Mouse (Mus musculus) embryonic fibroblast, embryonic 13.5 days (primary cell): Measurements from ENCODE around the gene Map3k14.

Experiments
- CTCF ChIP-seq: IDR thresholded peaks from 2 replicates; pipeline ENCODE4 v1.5.1; 2011; ENCODE audit warnings: mild to moderate bottlenecking, control low read depth, low read length, moderate library complexity, borderline replicate concordance; ENCODE audit not compliant: insufficient read depth
- POLR2A ChIP-seq: IDR thresholded peaks from 2 replicates; pipeline ENCODE4 v1.6.1; 2011; ENCODE audit warnings: low read depth, mild to moderate bottlenecking, control low read depth, low read length, moderate library complexity

- TF ChIP-seq POLR2A (no peak), CTCF (no peak)
Observed at GRCm38 (mm10) chr11:103286910-103287309, 19.6 kb upstream of the Map3k14 start.
